Mouse (Mus musculus) lung, embryonic 15.5 days (tissue): ENCODE results near the gene Samd4. TPM values are rescaled to one million over a fixed set of nuclear protein-coding genes. Genes with fewer than 3 reads are reported as not detected.

Source experiments
- ATAC-seq: fragments of 200-750 bp; cut with Nextera tagmentation; 2 replicates; pipeline ENCODE4 v1.8.0; 2017; ENCODE audit warnings: moderate number of reproducible peaks, borderline replicate concordance; ENCODE audit not compliant: low FRiP score, low TSS enrichment; ENCODE audit errors: extremely low read depth
- H3K27ac ChIP-seq: fragments of 300-500 bp; sonication (generic); 2 replicates; pipeline ENCODE4 v1.5.1; 2015; ENCODE audit warnings: moderate library complexity, mild to moderate bottlenecking, inconsistent platforms
- H3K27me3 ChIP-seq: fragments of 300-500 bp; sonication (generic); 2 replicates; pipeline ENCODE4 v1.6.1; 2015; ENCODE audit warnings: inconsistent platforms
- H3K36me3 ChIP-seq: fragments of 300-500 bp; sonication (generic); 2 replicates; pipeline ENCODE4 v1.6.1; 2015; ENCODE audit warnings: inconsistent platforms
- H3K4me1 ChIP-seq: fragments of 300-500 bp; sonication (generic); 2 replicates; pipeline ENCODE4 v1.6.1; 2015; ENCODE audit warnings: inconsistent platforms
- H3K4me2 ChIP-seq: fragments of 300-500 bp; sonication (generic); 2 replicates; pipeline ENCODE4 v1.6.1; 2015; ENCODE audit warnings: inconsistent platforms, mild to moderate bottlenecking, moderate library complexity
- H3K4me3 ChIP-seq: fragments of 300-500 bp; sonication (generic); 2 replicates; pipeline ENCODE4 v1.5.1; 2015; ENCODE audit warnings: mild to moderate bottlenecking, inconsistent platforms
- H3K9ac ChIP-seq: fragments of 300-500 bp; sonication (generic); 2 replicates; pipeline ENCODE4 v1.6.1; 2015; ENCODE audit warnings: inconsistent platforms
- H3K9me3 ChIP-seq: fragments of 300-500 bp; sonication (generic); 2 replicates; pipeline ENCODE4 v1.6.1; 2016; ENCODE audit warnings: inconsistent platforms
- WGBS: fragments of 180-500 bp; shearing (Covaris S2); methylation state at CpG from one replicate; pipeline ENCODE4 v1.1.7; 2015; 5-methylcytosine and 5-hydroxymethylcytosine counted together
- polyA plus RNA-seq: library from polyadenylated mRNA; unstranded; fragments of >200 nt; fragmentation: Nextera tagmentation; extraction: Ambion mirVana; gene quantifications from 2 replicates; pipeline ENCODE4 v1.2.1, GENCODE M21; 2015

The Samd4 gene
- polyA plus RNA-seq, 1 experiment from 2014 or later: 6.5 TPM

GRCm38 (mm10) chr14:47011171-47012139, 128.8 kb downstream of the Samd4 start:
- Histone ChIP-seq H3K27ac (no peak overlapping the region; the same call in 1 of the 2 replicates), H3K27me3 (no peaks in the 10 kb centered on the region), H3K9ac (no peak overlapping the region), H3K4me3 (no peak overlapping the region), H3K4me1 (peaks cover 10% of the 10 kb centered on the region; the same call in 1 of the 2 replicates), H3K36me3 (no peaks in the 10 kb centered on the region), H3K9me3 (no peaks in the 10 kb centered on the region), H3K4me2 (0 out of 2 replicates have a peak overlapping the region, but pooled peaks have one; percentile 2)
- 63% methylated on average over 18 of the region's 18 CpGs for WGBS
- no peak for ATAC-seq

- Histone ChIP-seq H3K4me2 (no peak overlapping the region), H3K4me3 (no peak overlapping the region), H3K9me3 (no peaks in the 10 kb centered on the region), H3K9ac (no peak overlapping the region), H3K27ac (no peak overlapping the region), H3K36me3 (no peaks in the 10 kb centered on the region), H3K27me3 (no peaks in the 10 kb centered on the region), H3K4me1 (peaks cover 10% of the 10 kb centered on the region; the same call in 1 of the 2 replicates)
- no peak for ATAC-seq
- 81% methylated on average over 3 of the region's 3 CpGs for WGBS
Measured at GRCm38 (mm10) chr14:47015618-47016017, 133.0 kb downstream of the Samd4 start.

- Histone ChIP-seq H3K4me3 (no peak overlapping the region), H3K36me3 (no peaks in the 10 kb centered on the region), H3K9me3 (no peaks in the 10 kb centered on the region), H3K27ac (no peak overlapping the region), H3K4me1 (0 out of 2 replicates have a peak, but pooled peaks cover 6% of the 10 kb centered on the region), H3K27me3 (no peaks in the 10 kb centered on the region), H3K4me2 (no peak overlapping the region), H3K9ac (no peak overlapping the region)
- no peak for ATAC-seq
- WGBS: 68% methylated on average over 3 of the region's 3 CpGs
Measured at GRCm38 (mm10) chr14:47017658-47018057, 135.0 kb downstream of the Samd4 start.

- no peak for ATAC-seq
- Histone ChIP-seq H3K4me2 (no peak overlapping the region), H3K36me3 (no peaks in the 10 kb centered on the region), H3K9me3 (no peaks in the 10 kb centered on the region), H3K9ac (no peak overlapping the region), H3K27me3 (no peaks in the 10 kb centered on the region), H3K27ac (no peak overlapping the region), H3K4me3 (no peak overlapping the region), H3K4me1 (0 out of 2 replicates have a peak, but pooled peaks cover 10% of the 10 kb centered on the region)
- 28% methylated on average over 10 of the region's 10 CpGs for WGBS
Measured at GRCm38 (mm10) chr14:47020886-47021285, 138.2 kb downstream of the Samd4 start.

GRCm38 (mm10) chr14:47023529-47023928, 140.9 kb downstream of the Samd4 start:
- Histone ChIP-seq H3K4me2 (no peak overlapping the region), H3K36me3 (no peaks in the 10 kb centered on the region), H3K4me1 (0 out of 2 replicates have a peak, but pooled peaks cover 10% of the 10 kb centered on the region), H3K27ac (no peak overlapping the region), H3K4me3 (no peak overlapping the region), H3K27me3 (no peaks in the 10 kb centered on the region), H3K9ac (no peak overlapping the region), H3K9me3 (no peaks in the 10 kb centered on the region)
- 74% methylated on average over 9 of the region's 9 CpGs for WGBS
- ATAC-seq: no peak

GRCm38 (mm10) chr14:47027431-47028118, 144.9 kb downstream of the Samd4 start:
- Histone ChIP-seq H3K9me3 (no peaks in the 10 kb centered on the region), H3K27me3 (no peaks in the 10 kb centered on the region), H3K4me1 (0 out of 2 replicates have a peak, but pooled peaks cover 4% of the 10 kb centered on the region), H3K27ac (no peak overlapping the region), H3K4me2 (no peak overlapping the region), H3K4me3 (no peak overlapping the region), H3K36me3 (no peaks in the 10 kb centered on the region), H3K9ac (no peak overlapping the region)
- no peak for ATAC-seq
- WGBS: 63% methylated on average over 6 of the region's 6 CpGs

- Histone ChIP-seq H3K9ac (no peak overlapping the region), H3K4me2 (no peak overlapping the region), H3K27me3 (no peaks in the 10 kb centered on the region), H3K27ac (no peak overlapping the region), H3K4me1 (no peaks in the 10 kb centered on the region), H3K36me3 (no peaks in the 10 kb centered on the region), H3K9me3 (no peaks in the 10 kb centered on the region), H3K4me3 (no peak overlapping the region)
- no peak for ATAC-seq
- 77% methylated on average over 2 of the region's 2 CpGs for WGBS
Measured at GRCm38 (mm10) chr14:47031542-47031941, 148.9 kb downstream of the Samd4 start.

GRCm38 (mm10) chr14:47032140-47032539, 149.5 kb downstream of the Samd4 start:
- Histone ChIP-seq H3K4me1 (no peaks in the 10 kb centered on the region), H3K9me3 (no peaks in the 10 kb centered on the region), H3K4me3 (no peak overlapping the region), H3K9ac (no peak overlapping the region), H3K4me2 (no peak overlapping the region), H3K36me3 (no peaks in the 10 kb centered on the region), H3K27ac (no peak overlapping the region), H3K27me3 (no peaks in the 10 kb centered on the region)
- no peak for ATAC-seq
- WGBS: 39% methylated on average over 4 of the region's 4 CpGs

GRCm38 (mm10) chr14:47033423-47033822, 150.8 kb downstream of the Samd4 start:
- H3K36me3 ChIP-seq: no peaks in the 10 kb centered on the region
- no peaks in the 10 kb centered on the region for H3K4me1 ChIP-seq
- no peak overlapping the region for H3K27ac ChIP-seq
- 87% methylated on average over 5 of the region's 5 CpGs for WGBS
- H3K4me3 ChIP-seq: no peak overlapping the region
- ATAC-seq: no peak
- H3K27me3 ChIP-seq: no peaks in the 10 kb centered on the region
- no peak overlapping the region for H3K9ac ChIP-seq
- no peak overlapping the region for H3K4me2 ChIP-seq
- no peaks in the 10 kb centered on the region for H3K9me3 ChIP-seq

GRCm38 (mm10) chr14:47041699-47042098, 159.0 kb downstream of the Samd4 start:
- WGBS: 80% methylated on average over 3 of the region's 3 CpGs
- H3K4me3 ChIP-seq: no peak overlapping the region
- H3K9ac ChIP-seq: no peak overlapping the region
- no peak for ATAC-seq
- H3K4me2 ChIP-seq: no peak overlapping the region
- H3K9me3 ChIP-seq: no peaks in the 10 kb centered on the region
- no peaks in the 10 kb centered on the region for H3K27me3 ChIP-seq
- no peaks in the 10 kb centered on the region for H3K36me3 ChIP-seq
- H3K4me1 ChIP-seq: no peaks in the 10 kb centered on the region
- no peak overlapping the region for H3K27ac ChIP-seq

GRCm38 (mm10) chr14:47049051-47049450, 166.4 kb downstream of the Samd4 start:
- H3K4me2 ChIP-seq: no peak overlapping the region
- H3K36me3 ChIP-seq: no peaks in the 10 kb centered on the region
- no peak for ATAC-seq
- H3K4me1 ChIP-seq: no peaks in the 10 kb centered on the region
- H3K27me3 ChIP-seq: no peaks in the 10 kb centered on the region
- H3K27ac ChIP-seq: no peak overlapping the region
- no peak overlapping the region for H3K4me3 ChIP-seq
- H3K9me3 ChIP-seq: no peaks in the 10 kb centered on the region
- H3K9ac ChIP-seq: no peak overlapping the region
- WGBS: 85% methylated on average over 6 of the region's 6 CpGs
